Mouse (Mus musculus) MEL (cell line): ENCODE results near the gene Dhcr7.

Experiments
- CHD2 ChIP-seq: IDR thresholded peaks from 2 replicates; pipeline ENCODE4 v1.6.1; 2011; ENCODE audit warnings: low read length, improper control_type of control experiment
- CTCF ChIP-seq, 3 experiments: IDR thresholded peaks in 2 of 3; conservative IDR thresholded peaks in 1 of 3; 2 replicates each; pipeline ENCODE4 v1.5.1; 2011 to 2012; ENCODE audit warnings: low read length in 3 of 3, low read depth in 2 of 3, mild to moderate bottlenecking in 2 of 3, improper control_type of control experiment in 1 of 3, inconsistent platforms in 1 of 3, mixed read lengths in 1 of 3, moderate library complexity in 1 of 3; ENCODE audit not compliant: control insufficient read depth in 1 of 3, insufficient read depth in 1 of 3, poor library complexity in 1 of 3, severe bottlenecking in 1 of 3
- EP300 ChIP-seq, 2 experiments: IDR thresholded peaks; 2 replicates each; pipeline ENCODE4 v1.6.1; 2011; ENCODE audit warnings: improper control_type of control experiment in 2 of 2, low read length in 2 of 2, low read depth in 1 of 2, mild to moderate bottlenecking in 1 of 2
- ETS1 ChIP-seq: IDR thresholded peaks from 2 replicates; pipeline ENCODE4 v1.6.1; 2012; ENCODE audit warnings: low read depth, mild to moderate bottlenecking, inconsistent platforms, low read length, improper control_type of control experiment, moderate library complexity
- GATA1 ChIP-seq: IDR thresholded peaks from 2 replicates; pipeline ENCODE4 v1.6.1; 2011; ENCODE audit warnings: low read depth, low read length, improper control_type of control experiment
- JUND ChIP-seq: IDR thresholded peaks from 2 replicates; pipeline ENCODE4 v1.6.1; 2011; ENCODE audit warnings: low read depth, mild to moderate bottlenecking, improper control_type of control experiment, low read length
- POLR2A ChIP-seq, 2 experiments: IDR thresholded peaks; 2 replicates each; pipeline ENCODE4 v1.6.1; 2011 to 2012; ENCODE audit warnings: low read length in 2 of 2, mild to moderate bottlenecking in 2 of 2, control low read depth in 1 of 2, improper control_type of control experiment in 1 of 2, low read depth in 1 of 2, moderate library complexity in 1 of 2; ENCODE audit not compliant: control insufficient read depth in 1 of 2, insufficient read depth in 1 of 2, poor library complexity in 1 of 2
- POLR2AphosphoS5 ChIP-seq: IDR thresholded peaks from 2 replicates; pipeline ENCODE4 v1.6.1; 2012; ENCODE audit warnings: low read depth, borderline replicate concordance, mild to moderate bottlenecking, inconsistent platforms, low read length, moderate library complexity, mixed read lengths
- SIN3A ChIP-seq: IDR thresholded peaks from 2 replicates; pipeline ENCODE4 v1.6.1; 2012; ENCODE audit warnings: low read length, improper control_type of control experiment, inconsistent platforms
- SMC3 ChIP-seq: IDR thresholded peaks from 2 replicates; pipeline ENCODE4 v1.6.1; 2011; ENCODE audit warnings: low read depth, low read length, improper control_type of control experiment
- TAL1 ChIP-seq: IDR thresholded peaks from 2 replicates; pipeline ENCODE4 v1.6.1; 2012; ENCODE audit warnings: mild to moderate bottlenecking, inconsistent platforms, low read length, moderate library complexity, mixed read lengths
- TBP ChIP-seq: IDR thresholded peaks from 2 replicates; pipeline ENCODE4 v1.8.0; 2011; ENCODE audit warnings: low read depth, low read length, improper control_type of control experiment
- USF1 ChIP-seq: IDR thresholded peaks from 2 replicates; pipeline ENCODE4 v1.6.1; 2014; ENCODE audit warnings: low read depth, mild to moderate bottlenecking, inconsistent platforms, low read length, improper control_type of control experiment, moderate library complexity
- ZC3H11A ChIP-seq: IDR thresholded peaks from 2 replicates; pipeline ENCODE4 v1.6.1; 2012; ENCODE audit warnings: low read depth, mild to moderate bottlenecking, inconsistent platforms, low read length, improper control_type of control experiment

DNA sequence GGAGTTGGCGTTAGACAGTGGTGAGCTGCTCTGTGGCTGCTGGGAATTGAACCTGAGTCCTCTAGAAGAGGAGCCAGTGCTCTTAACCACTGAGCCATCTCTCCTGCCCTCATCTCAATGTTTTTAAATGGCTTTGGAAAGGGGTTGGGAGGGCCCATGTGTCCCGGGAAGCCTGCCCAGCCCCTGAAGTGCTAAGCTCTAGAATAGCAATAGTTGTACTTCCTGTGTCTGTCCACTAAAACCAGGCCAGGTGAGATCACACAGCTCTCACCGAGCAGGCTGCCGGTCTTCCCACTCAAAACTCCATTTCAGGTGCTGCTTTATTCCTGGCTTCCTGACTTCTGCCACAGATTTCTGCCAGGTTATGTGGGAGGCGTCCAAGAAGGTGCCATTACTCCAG lies 17.2 kb downstream of the Dhcr7 start:
- TF ChIP-seq CTCF (IDR thresholded peaks at IDR 0.05 in 2 of 3, conservative IDR thresholded peaks at IDR 0.05 in 1 of 3; ENCODE audit: control insufficient read depth in 1 of 3, insufficient read depth in 1 of 3, low read depth in 2 of 3, low read length in 3 of 3, poor library complexity in 1 of 3, severe bottlenecking in 1 of 3) = no peak
- no peak for TF ChIP-seq TAL1
- TF ChIP-seq JUND = no peak
- TF ChIP-seq GATA1 = no peak
- TF ChIP-seq POLR2AphosphoS5 = no peak
- TF ChIP-seq EP300 (IDR thresholded peaks at IDR 0.05; ENCODE audit: low read depth in 1 of 2, low read length in 2 of 2) = no peak
- TF ChIP-seq ZC3H11A = no peak
- TF ChIP-seq CHD2 = no peak
- no peak for TF ChIP-seq POLR2A (IDR thresholded peaks at IDR 0.05; ENCODE audit: control insufficient read depth in 1 of 2, insufficient read depth in 1 of 2, low read depth in 1 of 2, low read length in 2 of 2, poor library complexity in 1 of 2)
- no peak for TF ChIP-seq USF1
- TF ChIP-seq TBP = no peak
- TF ChIP-seq ETS1 = no peak
- TF ChIP-seq SIN3A = no peak
- TF ChIP-seq SMC3 = no peak
